Mouse (Mus musculus) CH12.LX (cell line): Measurements from ENCODE around the gene Myh9. TPM values are rescaled to one million over a fixed set of nuclear protein-coding genes. Genes with fewer than 3 reads are reported as not detected.

Experiments used
- DNase-seq: peaks from one replicate; pipeline ENCODE4 v3.0.0-alpha.2; 2013; ENCODE audit errors: extremely low read depth
- H3K27ac ChIP-seq: 2 replicates; pipeline ENCODE4 v1.5.1; 2012; ENCODE audit warnings: low read depth, mild to moderate bottlenecking, control low read depth, moderate library complexity; ENCODE audit not compliant: insufficient read depth
- H3K27me3 ChIP-seq: replicated peaks from 2 replicates; pipeline ENCODE3; 2012; ENCODE audit warnings: inconsistent platforms
- H3K36me3 ChIP-seq, 2 experiments: replicated peaks in 1 of 2; 2 replicates each; pipeline versions ENCODE3 to v1.6.1; 2012; ENCODE audit warnings: inconsistent platforms in 1 of 2, low read length in 1 of 2, mild to moderate bottlenecking in 1 of 2, mixed read lengths in 1 of 2, moderate library complexity in 1 of 2; ENCODE audit not compliant: control insufficient read depth in 1 of 2, insufficient read depth in 1 of 2
- H3K4me1 ChIP-seq, 2 experiments: 2 replicates each; pipeline ENCODE4 v1.6.1; 2012; ENCODE audit warnings: inconsistent platforms in 1 of 2, moderate library complexity in 1 of 2; ENCODE audit not compliant: insufficient read depth in 2 of 2, control insufficient read depth in 1 of 2
- H3K4me2 ChIP-seq: 2 replicates; pipeline ENCODE4 v1.6.1; 2012; ENCODE audit warnings: low read depth, mild to moderate bottlenecking, control low read depth; ENCODE audit not compliant: poor library complexity, insufficient read depth, severe bottlenecking
- H3K4me3 ChIP-seq, 3 experiments: fragments of 150-350 bp in 1 of 3; sonication (generic) in 1 of 3; replicated peaks in 1 of 3; 2 replicates each; pipeline versions ENCODE3 to v1.5.1; 2011 to 2012; ENCODE audit warnings: low read depth in 2 of 3, low read length in 2 of 3, mild to moderate bottlenecking in 2 of 3, moderate library complexity in 2 of 3, control low read depth in 1 of 3, improper control_type of control experiment in 1 of 3, inconsistent platforms in 1 of 3, mixed read lengths in 1 of 3; ENCODE audit not compliant: poor library complexity in 1 of 3
- H3K79me2 ChIP-seq: replicated peaks from 2 replicates; pipeline ENCODE4 v1.6.1; 2012; ENCODE audit warnings: mild to moderate bottlenecking, moderate library complexity; ENCODE audit not compliant: control insufficient read depth, poor library complexity, insufficient read depth, severe bottlenecking; ENCODE audit errors: extremely low read depth
- H3K9ac ChIP-seq: 2 replicates; pipeline ENCODE4 v1.6.1; 2012; ENCODE audit warnings: low read depth, mild to moderate bottlenecking, control low read depth, moderate library complexity; ENCODE audit not compliant: insufficient read depth
- H3K9me3 ChIP-seq: replicated peaks from 2 replicates; pipeline ENCODE3; 2012; ENCODE audit warnings: low read length, inconsistent platforms, mixed read lengths
- BHLHE40 ChIP-seq: IDR thresholded peaks from 2 replicates; pipeline ENCODE4 v1.6.1; 2011; ENCODE audit warnings: mild to moderate bottlenecking, low read depth, low read length, improper control_type of control experiment
- CHD2 ChIP-seq: IDR thresholded peaks from 2 replicates; pipeline ENCODE4 v1.6.1; 2011; ENCODE audit warnings: low read length, improper control_type of control experiment
- E2F4 ChIP-seq: IDR thresholded peaks from 2 replicates; pipeline ENCODE4 v1.6.1; 2011; ENCODE audit warnings: low read depth, low read length, improper control_type of control experiment; ENCODE audit not compliant: insufficient replicate concordance
- ELF1 ChIP-seq: IDR thresholded peaks from 2 replicates; pipeline ENCODE4 v1.6.1; 2014; ENCODE audit warnings: low read depth, mild to moderate bottlenecking, inconsistent platforms, low read length, improper control_type of control experiment
- EP300 ChIP-seq: IDR thresholded peaks from 2 replicates; pipeline ENCODE4 v1.6.1; 2011; ENCODE audit warnings: low read length, improper control_type of control experiment
- ETS1 ChIP-seq: conservative IDR thresholded peaks from 2 replicates; pipeline ENCODE4 v1.6.1; 2012; ENCODE audit warnings: low read depth, mild to moderate bottlenecking, inconsistent platforms, low read length, improper control_type of control experiment, moderate library complexity
- IRF4 ChIP-seq: IDR thresholded peaks from 2 replicates; pipeline ENCODE4 v1.6.1; 2014; ENCODE audit warnings: low read depth, mild to moderate bottlenecking, inconsistent platforms, low read length, improper control_type of control experiment
- KAT2A ChIP-seq: IDR thresholded peaks from 2 replicates; pipeline ENCODE4 v1.6.1; 2012; ENCODE audit warnings: low read length, improper control_type of control experiment, inconsistent platforms; ENCODE audit not compliant: insufficient replicate concordance
- MAFK ChIP-seq: IDR thresholded peaks from 2 replicates; pipeline ENCODE4 v1.6.1; 2011; ENCODE audit warnings: low read length, improper control_type of control experiment; ENCODE audit not compliant: insufficient replicate concordance
- MAX ChIP-seq: IDR thresholded peaks from 2 replicates; pipeline ENCODE4 v1.6.1; 2011; ENCODE audit warnings: low read length, improper control_type of control experiment
- MEF2A ChIP-seq: IDR thresholded peaks from 2 replicates; pipeline ENCODE4 v1.6.1; 2014; ENCODE audit warnings: low read depth, mild to moderate bottlenecking, inconsistent platforms, low read length, improper control_type of control experiment, borderline replicate concordance
- MXI1 ChIP-seq: IDR thresholded peaks from 2 replicates; pipeline ENCODE4 v1.6.1; 2011; ENCODE audit warnings: mild to moderate bottlenecking, low read depth, low read length, improper control_type of control experiment
- MYC ChIP-seq: IDR thresholded peaks from 2 replicates; pipeline ENCODE4 v1.6.1; 2011; ENCODE audit warnings: low read depth, mild to moderate bottlenecking, improper control_type of control experiment, low read length
- NELFE ChIP-seq: IDR thresholded peaks from 2 replicates; pipeline ENCODE4 v1.6.1; 2011; ENCODE audit warnings: low read depth, low read length, improper control_type of control experiment
- PAX5 ChIP-seq: IDR thresholded peaks from 2 replicates; pipeline ENCODE4 v1.6.1; 2012; ENCODE audit warnings: low read length, inconsistent platforms, mixed read lengths
- RCOR1 ChIP-seq: conservative IDR thresholded peaks from 2 replicates; pipeline ENCODE4 v1.6.1; 2012; ENCODE audit warnings: low read depth, mild to moderate bottlenecking, inconsistent platforms, low read length, improper control_type of control experiment
- SIN3A ChIP-seq: IDR thresholded peaks from 2 replicates; pipeline ENCODE4 v1.6.1; 2012; ENCODE audit warnings: low read length, improper control_type of control experiment, inconsistent platforms
- SMC3 ChIP-seq: IDR thresholded peaks from 2 replicates; pipeline ENCODE4 v1.6.1; 2011; ENCODE audit warnings: low read depth, low read length, improper control_type of control experiment
- TCF12 ChIP-seq: IDR thresholded peaks from 2 replicates; pipeline ENCODE4 v1.6.1; 2014; ENCODE audit warnings: low read depth, mild to moderate bottlenecking, inconsistent platforms, low read length, improper control_type of control experiment
- UBTF ChIP-seq: IDR thresholded peaks from 2 replicates; pipeline ENCODE4 v1.6.1; 2012; ENCODE audit warnings: low read depth, mild to moderate bottlenecking, inconsistent platforms, low read length, improper control_type of control experiment, moderate library complexity
- USF1 ChIP-seq: IDR thresholded peaks from 2 replicates; pipeline ENCODE4 v1.6.1; 2014; ENCODE audit warnings: low read depth, mild to moderate bottlenecking, inconsistent platforms, low read length, improper control_type of control experiment
- ZKSCAN1 ChIP-seq: IDR thresholded peaks from 2 replicates; pipeline ENCODE4 v1.6.1; 2012; ENCODE audit warnings: low read depth, inconsistent platforms, low read length, improper control_type of control experiment, borderline replicate concordance
- ZMIZ1 ChIP-seq: IDR thresholded peaks from 2 replicates; pipeline ENCODE4 v1.6.1; 2012; ENCODE audit warnings: low read depth, mild to moderate bottlenecking, inconsistent platforms, low read length, improper control_type of control experiment
- ZNF384 ChIP-seq: IDR thresholded peaks from 2 replicates; pipeline ENCODE4 v1.6.1; 2012; ENCODE audit warnings: low read depth, low read length, improper control_type of control experiment, inconsistent platforms
- dilution Hi-C: fragments of 300-500 bp; cut with MboI; formaldehyde crosslinking; loops from 2 replicates; pipeline ENCODE4 v1.14.3; 2020; ENCODE audit warnings: low sequenced_read_pairs; ENCODE audit not compliant: extremely low pct_unique_long_range_greater_than_20kb, extremely low pct_ligation_motif_present
- in situ Hi-C: fragments of 300-500 bp; cut with MboI; formaldehyde crosslinking; loops from 3 replicates; pipeline ENCODE4 v1.14.3; 2019; ENCODE audit warnings: low sequenced_read_pairs, low pct_ligation_motif_present, low pct_unique_long_range_greater_than_20kb, mixed read lengths
- polyA plus RNA-seq: library from polyadenylated mRNA; unstranded; fragments of >175 nt; gene quantifications from 2 replicates; pipeline ENCODE4 v1.2.1, GENCODE M21; 2012; ENCODE audit warnings: low read depth; ENCODE audit not compliant: insufficient read length
- total RNA-seq, 2 experiments: library from RNA; depleted of rRNA; stranded (reverse); fragments of 300-350 nt in 1 of 2; fragments of >200 nt in 1 of 2; gene quantifications; 2 replicates each; pipeline ENCODE4 v1.2.3; 2012 to 2014

The Myh9 gene
- total and polyA plus RNA-seq, 3 experiments: 43.8 to 165 (median 146) TPM

DNA sequence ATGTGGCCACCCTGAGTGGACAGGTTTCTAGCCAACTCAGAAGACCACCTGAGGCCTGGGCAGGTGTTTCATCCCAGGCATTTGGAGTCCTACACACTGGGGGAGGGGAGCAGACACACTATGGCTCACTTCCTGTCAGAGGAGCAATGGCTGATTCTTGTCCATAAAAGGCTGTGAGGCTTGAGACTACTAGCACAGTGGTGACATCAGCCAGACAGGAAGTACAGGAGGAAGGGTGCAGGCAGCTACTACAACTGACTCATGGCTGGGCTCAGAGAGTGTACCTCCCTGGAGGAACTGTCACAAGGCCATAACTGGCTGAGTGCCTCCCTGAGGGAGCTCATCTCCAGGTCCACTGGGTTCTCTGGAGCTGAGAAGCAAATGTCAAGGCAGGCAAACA is 41.5 kb downstream of the Myh9 start (continued):
- TF ChIP-seq MAX (peak; percentile 56; the same call in 1 of the 2 replicates), EP300 (peak; percentile 69), ETS1 (peak; percentile 87), TCF12 (peak; percentile 74; the same call in 1 of the 2 replicates), BHLHE40 (peak; percentile 61; the same call in 1 of the 2 replicates), ZMIZ1 (0 out of 2 replicates have a peak, but pooled peaks have one; percentile 14)

DNA sequence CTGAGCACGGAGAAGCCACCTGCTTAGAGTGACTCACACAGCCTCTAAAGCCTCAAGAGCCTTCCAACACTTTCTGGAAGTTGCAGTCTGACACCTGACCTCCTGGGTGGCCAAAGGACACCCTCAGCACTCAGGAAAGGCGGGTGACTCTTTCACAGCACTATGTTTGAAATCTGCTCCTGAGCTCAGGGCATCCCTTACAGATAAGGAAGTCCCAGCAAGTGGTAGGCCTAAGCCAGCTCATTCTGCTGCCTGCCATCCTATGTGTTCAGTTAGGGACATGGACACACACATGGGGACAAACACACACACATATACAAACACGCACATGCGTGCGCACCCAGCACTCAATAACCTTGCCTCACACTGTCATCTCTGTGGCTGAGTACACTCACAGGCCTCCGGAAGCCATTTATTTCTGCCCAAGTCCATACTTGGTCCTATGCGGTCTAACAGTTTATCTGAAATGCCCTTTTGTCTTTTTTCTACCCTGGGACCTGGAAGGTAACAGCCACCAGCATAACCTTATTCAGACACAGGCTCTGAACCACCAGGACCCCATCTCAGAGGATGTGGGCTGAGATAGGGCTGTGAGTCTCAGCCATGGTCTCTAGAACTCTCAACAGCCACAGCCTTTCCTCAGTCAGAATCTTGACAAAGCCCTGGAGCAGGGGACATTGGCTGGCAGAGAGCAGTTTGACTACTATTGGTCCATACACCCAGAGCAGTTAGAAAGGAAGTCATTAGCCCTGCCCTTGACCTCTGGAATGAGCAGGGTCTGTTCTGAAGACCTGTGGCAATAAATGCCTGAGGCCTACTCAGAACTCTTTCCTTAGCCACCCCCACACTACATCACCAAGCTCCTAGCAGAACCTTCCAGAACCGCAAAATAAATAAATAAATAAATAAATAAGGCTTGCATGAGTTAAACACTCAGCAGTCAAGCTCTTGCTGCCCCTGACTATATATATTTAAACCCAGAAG is 42.2 kb downstream of the Myh9 start:
- H3K9me3 ChIP-seq: no peaks in the 10 kb centered on the region
- H3K4me2 ChIP-seq: peak overlapping the region; percentile 1; the same call in 1 of the 2 replicates
- peak overlapping the region; percentile 94 for H3K27ac ChIP-seq
- peaks cover 63% of the 10 kb centered on the region for H3K79me2 ChIP-seq
- TF ChIP-seq BHLHE40 (0 out of 2 replicates have a peak, but pooled peaks have one; percentile 28), ZKSCAN1 (no peak), ZMIZ1 (0 out of 2 replicates have a peak, but pooled peaks have one; percentile 28)
- H3K27me3 ChIP-seq: no peaks in the 10 kb centered on the region
- H3K36me3 ChIP-seq: peaks cover 76 to 93% of the 10 kb centered on the region in 2 experiments
- no peak for DNase-seq
- peaks cover 58 to 82% of the 10 kb centered on the region in 2 experiments for H3K4me1 ChIP-seq
- H3K9ac ChIP-seq: peak overlapping the region; percentile 16; the same call in 1 of the 2 replicates
- dilution Hi-C loops (no loop called here), in situ Hi-C loops (no loop called here)
- peak overlapping the region in 1 of 3 experiments; percentile 20 for H3K4me3 ChIP-seq

- Histone ChIP-seq H3K9ac (no peak overlapping the region), H3K9me3 (no peaks in the 10 kb centered on the region), H3K4me3 (peak overlapping the region in 1 of 3 experiments; percentile 11), H3K4me1 (peaks cover 56 to 73% of the 10 kb centered on the region in 2 experiments), H3K27me3 (no peaks in the 10 kb centered on the region), H3K27ac (peak overlapping the region; percentile 88), H3K36me3 (peaks cover 74 to 93% of the 10 kb centered on the region in 2 experiments), H3K4me2 (peak overlapping the region; percentile 13; the same call in 1 of the 2 replicates), H3K79me2 (peaks cover 59% of the 10 kb centered on the region)
- peak; percentile 80 for DNase-seq
- in situ Hi-C loops: no loop called here
- dilution Hi-C loops: no loop called here
- TF ChIP-seq SIN3A: peak; percentile 73; the same call in 1 of the 2 replicates
- no peak for TF ChIP-seq ZNF384
- TF ChIP-seq CHD2: no peak
- TF ChIP-seq RCOR1: no peak; the same call in 1 of the 2 replicates
- TF ChIP-seq MAFK: no peak
- peak; percentile 96 for TF ChIP-seq BHLHE40
- TF ChIP-seq USF1: no peak
- peak; percentile 90 for TF ChIP-seq MEF2A
- TF ChIP-seq MYC: no peak
- TF ChIP-seq EP300: peak; percentile 51; the same call in 1 of the 2 replicates
- 0 out of 2 replicates have a peak, but pooled peaks have one; percentile 13 for TF ChIP-seq ELF1
- TF ChIP-seq KAT2A: no peak
- TF ChIP-seq NELFE: no peak
- peak; percentile 86 for TF ChIP-seq IRF4
- TF ChIP-seq MXI1: peak; percentile 59; the same call in 1 of the 2 replicates
- TF ChIP-seq PAX5: no peak
- TF ChIP-seq E2F4: no peak
- no peak for TF ChIP-seq ZKSCAN1
- no peak for TF ChIP-seq SMC3
- TF ChIP-seq UBTF: peak; percentile 91
Observed at GRCm38 (mm10) chr15:77798664-77799490, 43.1 kb downstream of the Myh9 start.
